Mouse (Mus musculus) intestine, embryonic 16.5 days (tissue): ENCODE measurements around the gene Ssna1. TPM values are rescaled to one million over a fixed set of nuclear protein-coding genes. Genes with fewer than 3 reads are reported as not detected.
A peak's percentile ranks its signal among the peaks of the same experiment; 100 is the strongest.

Experiments used
- ATAC-seq: fragments of 200-750 bp; cut with Nextera tagmentation; 2 replicates; pipeline ENCODE4 v1.8.0; 2017; ENCODE audit warnings: moderate TSS enrichment, moderate library complexity
- H3K27ac ChIP-seq: fragments of 300-500 bp; sonication (generic); 2 replicates; pipeline ENCODE4 v1.5.1; 2014; ENCODE audit warnings: mild to moderate bottlenecking, low read length
- H3K27me3 ChIP-seq: fragments of 300-500 bp; sonication (generic); replicated peaks from 2 replicates; pipeline ENCODE4 v1.6.1; 2014; ENCODE audit warnings: low read length, control low read depth, mixed read lengths; ENCODE audit not compliant: control insufficient read depth, insufficient read depth
- H3K36me3 ChIP-seq: fragments of 300-500 bp; sonication (generic); 2 replicates; pipeline ENCODE4 v1.6.1; 2014; ENCODE audit warnings: low read length, control low read depth; ENCODE audit not compliant: control insufficient read depth, insufficient read depth
- H3K4me1 ChIP-seq: fragments of 300-500 bp; sonication (generic); 2 replicates; pipeline ENCODE4 v1.6.1; 2014; ENCODE audit warnings: low read length, control low read depth, mixed read lengths; ENCODE audit not compliant: control insufficient read depth, insufficient read depth
- H3K4me2 ChIP-seq: fragments of 300-500 bp; sonication (generic); 2 replicates; pipeline ENCODE4 v1.6.1; 2014; ENCODE audit warnings: low read depth, low read length, control low read depth
- H3K4me3 ChIP-seq: fragments of 300-500 bp; sonication (generic); 2 replicates; pipeline ENCODE4 v1.5.1; 2014; ENCODE audit warnings: mild to moderate bottlenecking, low read length
- H3K9ac ChIP-seq: fragments of 300-500 bp; sonication (generic); 2 replicates; pipeline ENCODE4 v1.6.1; 2014; ENCODE audit warnings: low read depth, low read length
- H3K9me3 ChIP-seq: fragments of 300-500 bp; sonication (generic); 2 replicates; pipeline ENCODE4 v1.6.1; 2016; ENCODE audit warnings: low read length, control low read depth; ENCODE audit not compliant: control insufficient read depth
- WGBS: fragments of 180-500 bp; shearing (Covaris S2); extraction: QIAGEN DNeasy Blood & Tissue Kit; methylation state at CpG from one replicate; pipeline ENCODE4 v1.1.7; 2014; 5-methylcytosine and 5-hydroxymethylcytosine counted together
- polyA plus RNA-seq: library from polyadenylated mRNA; unstranded; fragments of >200 nt; fragmentation: Nextera tagmentation; extraction: Ambion mirVana; gene quantifications from 2 replicates; pipeline ENCODE4 v1.2.1, GENCODE M21; 2015

The Ssna1 gene
- polyA plus RNA-seq, 1 experiment from 2014 or later = 200 TPM

DNA sequence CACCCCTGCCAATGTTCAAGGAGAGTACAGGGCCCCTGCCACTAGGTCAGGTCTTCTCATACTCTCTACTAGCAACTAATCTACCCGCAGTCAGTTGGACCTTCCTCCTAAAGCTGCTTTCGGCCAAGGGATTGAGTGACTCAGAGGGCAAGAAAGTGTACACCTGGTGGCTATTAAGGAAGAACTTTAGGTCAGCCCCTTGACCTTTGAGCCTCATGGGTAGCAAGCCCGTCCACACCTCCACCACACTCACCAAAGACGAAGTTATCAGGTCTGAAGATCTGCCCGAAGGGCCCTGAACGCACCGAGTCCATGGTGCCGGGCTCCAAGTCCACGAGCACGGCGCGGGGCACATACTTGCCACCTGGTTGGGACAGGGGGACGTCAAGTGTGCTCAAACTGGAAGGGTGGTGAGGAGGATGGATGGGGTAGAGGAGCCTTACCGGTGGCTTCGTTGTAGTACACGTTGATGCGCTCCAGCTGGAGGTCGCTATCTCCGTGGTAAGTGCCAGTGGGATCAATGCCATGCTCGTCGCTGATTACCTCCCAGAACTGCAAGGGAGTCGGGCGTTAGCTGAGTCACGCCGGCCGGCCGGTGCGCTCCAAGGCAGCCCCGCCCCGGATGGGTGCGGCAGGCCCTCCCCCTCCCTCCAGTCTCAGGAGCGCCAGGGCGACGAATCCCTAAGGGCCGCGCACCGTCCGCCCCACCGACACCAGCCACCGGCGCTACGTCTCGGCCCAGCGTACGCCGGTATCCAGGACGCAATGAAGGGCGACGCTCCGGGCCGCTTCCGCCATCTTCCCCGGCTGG, 48.4 kb downstream of the Ssna1 start:
- 1% methylated on average over 50 of the region's 53 CpGs for WGBS
- peak overlapping the region; percentile 73 for H3K4me2 ChIP-seq
- peak; percentile 69 for ATAC-seq

DNA sequence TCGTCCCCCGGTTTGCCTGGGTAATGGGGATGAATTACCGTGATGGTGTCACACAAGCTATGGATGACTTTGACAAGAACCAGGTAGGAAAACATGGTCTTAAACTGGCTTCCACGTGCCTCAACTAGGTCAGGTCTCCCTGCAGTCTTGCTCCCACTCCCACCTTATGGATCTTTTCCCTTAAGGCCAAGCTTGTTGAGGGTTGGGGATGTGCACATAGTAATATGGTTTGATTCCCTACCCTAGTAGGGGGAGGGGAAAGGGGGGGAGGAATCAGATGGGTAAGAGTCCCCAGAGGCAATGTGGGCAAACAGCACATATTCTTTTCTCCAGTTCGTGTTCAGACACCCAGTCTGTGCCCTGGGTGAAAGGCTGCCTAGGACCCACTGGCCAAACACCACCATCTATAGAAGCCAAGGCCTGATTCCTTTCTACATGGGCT, 50.9 kb downstream of the Ssna1 start:
- Histone ChIP-seq H3K4me1 (peaks cover 20% of the 10 kb centered on the region), H3K9ac (no peak overlapping the region), H3K27ac (no peak overlapping the region), H3K36me3 (0 out of 2 replicates have a peak, but pooled peaks cover 4% of the 10 kb centered on the region), H3K27me3 (no peaks in the 10 kb centered on the region), H3K4me2 (no peak overlapping the region), H3K4me3 (no peak overlapping the region), H3K9me3 (no peaks in the 10 kb centered on the region)
- 67% methylated on average over 5 of the region's 5 CpGs for WGBS
- no peak for ATAC-seq

More for the DNA sequence above, 48.4 kb downstream of the Ssna1 start:
- H3K36me3 ChIP-seq = 0 out of 2 replicates have a peak, but pooled peaks cover 4% of the 10 kb centered on the region
- peak overlapping the region; percentile 89 for H3K9ac ChIP-seq
- peak overlapping the region; percentile 98 for H3K27ac ChIP-seq
- H3K4me3 ChIP-seq = peak overlapping the region; percentile 86
- H3K9me3 ChIP-seq = no peaks in the 10 kb centered on the region
- no peaks in the 10 kb centered on the region for H3K27me3 ChIP-seq
- H3K4me1 ChIP-seq = peaks cover 29% of the 10 kb centered on the region

Other genes starting within 250 kb of the Ssna1 start
- 39.1 and 45.5 TPM in 2 replicates for gene Nsmf, start 218.1 kb downstream of the Ssna1 start, polyA plus RNA-seq
- gene Entpd8, start 192.1 kb downstream of the Ssna1 start, polyA plus RNA-seq = 14.3 and 16.7 TPM in 2 replicates
- 6.5 and 7.9 TPM in 2 replicates for gene Noxa1, start 177.3 kb downstream of the Ssna1 start, polyA plus RNA-seq
- gene Nrarp, start 91.7 kb downstream of the Ssna1 start, polyA plus RNA-seq = 11.0 and 14.4 TPM in 2 replicates
- gene Tor4a, start 75.6 kb downstream of the Ssna1 start, polyA plus RNA-seq = 23.0 and 23.4 TPM in 2 replicates
- 99.9 and 102 TPM in 2 replicates for gene Nelfb, start 60.9 kb downstream of the Ssna1 start, polyA plus RNA-seq
- not detected in 2 replicates for gene Stpg3, start 57.8 kb downstream of the Ssna1 start, polyA plus RNA-seq
- 0.12 and 0.62 TPM in 2 replicates for gene Fam166a, start 53.7 kb downstream of the Ssna1 start, polyA plus RNA-seq
- 635 and 699 TPM in 2 replicates for gene Tubb4b, start 47.7 kb downstream of the Ssna1 start, polyA plus RNA-seq
- gene Slc34a3, start 38.1 kb downstream of the Ssna1 start, polyA plus RNA-seq = 11.3 and 17.7 TPM in 2 replicates
- gene Rnf224, start 35.7 kb downstream of the Ssna1 start, polyA plus RNA-seq = 0.37 and 0.54 TPM in 2 replicates
- gene Rnf208, start 30.2 kb downstream of the Ssna1 start, polyA plus RNA-seq = 25.6 and 36.4 TPM in 2 replicates
- 3.3 and 6.4 TPM in 2 replicates for gene Cysrt1, start 30.0 kb downstream of the Ssna1 start, polyA plus RNA-seq
- 7.3 and 9.3 TPM in 2 replicates for gene AL732309.1, start 25.6 kb downstream of the Ssna1 start, polyA plus RNA-seq
- gene Tmem203, start 17.0 kb downstream of the Ssna1 start, polyA plus RNA-seq = 22.3 and 23.1 TPM in 2 replicates
- 31.7 and 38.6 TPM in 2 replicates for gene Tprn, start 9.8 kb downstream of the Ssna1 start, polyA plus RNA-seq
- 91.4 and 97.3 TPM in 2 replicates for gene Anapc2, start within 50 bp of the Ssna1 start, polyA plus RNA-seq
- gene Tmem210, start 15.7 kb upstream of the Ssna1 start, polyA plus RNA-seq = not detected in 2 replicates
- gene Lrrc26, start 17.5 kb upstream of the Ssna1 start, polyA plus RNA-seq = 1.9 and 2.5 TPM in 2 replicates
- 1.7 and 2.1 TPM in 2 replicates for gene Grin1, start 46.7 kb upstream of the Ssna1 start, polyA plus RNA-seq
- gene Man1b1, start 59.9 kb upstream of the Ssna1 start, polyA plus RNA-seq = 36.7 and 43.2 TPM in 2 replicates
- gene Dpp7, start 83.9 kb upstream of the Ssna1 start, polyA plus RNA-seq = 74.4 and 104 TPM in 2 replicates
- 196 and 259 TPM in 2 replicates for gene Uap1l1, start 93.2 kb upstream of the Ssna1 start, polyA plus RNA-seq
- 56.7 and 66.4 TPM in 2 replicates for gene Sapcd2, start 99.9 kb upstream of the Ssna1 start, polyA plus RNA-seq
- gene Entpd2, start 123.4 kb upstream of the Ssna1 start, polyA plus RNA-seq = 23.7 and 27.4 TPM in 2 replicates
- 48.9 and 51.1 TPM in 2 replicates for gene Npdc1, start 126.9 kb upstream of the Ssna1 start, polyA plus RNA-seq
- gene Fut7, start 150.8 kb upstream of the Ssna1 start, polyA plus RNA-seq = 0.13 and 0.33 TPM in 2 replicates
- gene Abca2, start 156.3 kb upstream of the Ssna1 start, polyA plus RNA-seq = 2.1 and 2.8 TPM in 2 replicates
- gene Clic3, start 184.4 kb upstream of the Ssna1 start, polyA plus RNA-seq = 2.6 and 2.7 TPM in 2 replicates
- 31.5 and 37.4 TPM in 2 replicates for gene Paxx, start 188.7 kb upstream of the Ssna1 start, polyA plus RNA-seq
- 4.0 and 4.5 TPM in 2 replicates for gene Ptgds, start 197.6 kb upstream of the Ssna1 start, polyA plus RNA-seq
- 0.32 TPM in 1 of 2 replicates, not detected in the other for gene Lcn12, start 221.5 kb upstream of the Ssna1 start, polyA plus RNA-seq
- gene Fbxw5, start 228.3 kb upstream of the Ssna1 start, polyA plus RNA-seq = 70.2 and 71.9 TPM in 2 replicates
- gene C8g, start 229.3 kb upstream of the Ssna1 start, polyA plus RNA-seq = 6.8 and 8.5 TPM in 2 replicates